Mouse (Mus musculus) kidney, adult 11 months (tissue): Measurements from ENCODE around the gene Tnfrsf22.
"Not testable (repeated sequence)": the region's sequence is repeated elsewhere in the genome, so short reads cannot be mapped to it uniquely, and the experiment has no call there.

Experiments
- DNase-seq: peaks from one replicate; pipeline ENCODE4 v3.0.0; 2022

Tnfrsf22 gene

DNA sequence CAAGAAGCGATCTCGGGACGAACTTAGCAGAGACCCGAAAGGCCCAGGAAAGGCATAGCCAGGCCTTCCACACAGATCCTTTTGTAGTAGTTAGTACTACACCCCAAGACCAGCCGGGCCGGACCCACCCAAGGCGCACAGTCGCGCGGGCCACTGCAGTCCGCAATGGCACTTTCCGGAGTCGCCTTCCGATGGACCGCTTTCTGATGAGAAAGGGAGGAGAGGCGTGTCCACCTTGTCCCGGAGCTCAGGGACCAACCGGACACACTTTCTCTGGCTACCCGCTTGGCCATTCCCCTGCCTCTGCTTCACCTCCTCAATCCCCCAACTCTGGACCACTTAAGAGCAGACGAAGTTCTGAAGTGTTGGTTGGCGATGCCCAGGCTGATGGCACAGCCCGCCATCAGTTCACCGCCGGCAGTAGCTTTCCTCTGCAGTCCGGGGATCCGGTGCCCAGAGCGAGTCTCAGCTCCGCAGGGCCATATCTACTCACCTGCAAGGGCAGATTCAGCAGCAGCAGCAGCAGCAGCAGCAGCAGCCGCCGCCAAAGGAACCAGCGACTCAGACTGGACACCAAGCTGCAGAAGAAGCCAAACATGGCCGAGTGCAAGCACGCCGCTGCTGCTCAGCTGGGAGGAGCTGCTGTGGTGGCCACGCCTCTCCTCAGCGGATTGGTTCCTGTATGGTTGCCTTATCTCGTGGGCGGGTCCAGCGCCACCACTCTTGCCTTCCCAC lies at the start of gene Tnfrsf22:
Tnfrsf22 (minus strand) TSS at position 628 of the 735 bp plus-strand sequence.
- DNase-seq: peak; percentile 83

DNA sequence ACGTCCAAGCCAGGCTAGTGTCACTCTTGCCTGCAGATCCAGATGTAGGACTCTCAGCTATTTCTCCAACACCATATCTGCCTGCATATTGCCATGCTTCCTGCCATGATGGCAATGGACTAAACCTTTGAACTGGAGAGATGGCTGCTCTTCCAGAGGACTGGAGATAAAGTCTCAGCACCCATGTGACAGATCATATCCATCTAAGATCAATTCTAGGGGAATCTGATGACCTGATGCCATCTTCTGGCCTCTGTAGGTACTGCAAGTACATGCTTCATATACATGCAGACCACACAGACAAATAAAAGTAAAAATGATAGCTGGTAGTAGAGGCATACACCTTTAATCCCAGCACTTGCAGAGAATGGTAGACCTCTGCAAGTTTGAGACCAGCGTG lies 46.7 kb upstream of the Tnfrsf22 start:
- DNase-seq: no peak

DNA sequence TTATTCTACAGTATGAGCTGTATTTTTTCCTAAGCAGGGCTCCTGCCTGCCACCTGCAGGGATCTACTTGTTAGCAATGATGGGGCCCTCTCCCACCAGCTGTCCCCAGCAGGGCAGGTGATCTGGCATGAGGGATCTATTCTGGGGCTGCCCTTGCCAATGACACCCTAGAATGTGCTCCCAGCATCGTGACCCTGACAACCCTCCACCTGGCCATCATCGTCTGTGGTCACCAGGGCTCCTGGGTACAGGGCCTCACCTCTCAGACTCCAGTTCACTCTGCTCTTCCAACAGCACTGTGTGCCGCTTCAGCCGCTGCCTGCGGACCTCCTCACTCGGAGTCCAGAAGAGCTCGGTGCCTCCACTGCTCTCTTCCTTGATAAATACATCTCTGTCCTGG lies 45.1 kb upstream of the Tnfrsf22 start:
- no peak for DNase-seq

DNA sequence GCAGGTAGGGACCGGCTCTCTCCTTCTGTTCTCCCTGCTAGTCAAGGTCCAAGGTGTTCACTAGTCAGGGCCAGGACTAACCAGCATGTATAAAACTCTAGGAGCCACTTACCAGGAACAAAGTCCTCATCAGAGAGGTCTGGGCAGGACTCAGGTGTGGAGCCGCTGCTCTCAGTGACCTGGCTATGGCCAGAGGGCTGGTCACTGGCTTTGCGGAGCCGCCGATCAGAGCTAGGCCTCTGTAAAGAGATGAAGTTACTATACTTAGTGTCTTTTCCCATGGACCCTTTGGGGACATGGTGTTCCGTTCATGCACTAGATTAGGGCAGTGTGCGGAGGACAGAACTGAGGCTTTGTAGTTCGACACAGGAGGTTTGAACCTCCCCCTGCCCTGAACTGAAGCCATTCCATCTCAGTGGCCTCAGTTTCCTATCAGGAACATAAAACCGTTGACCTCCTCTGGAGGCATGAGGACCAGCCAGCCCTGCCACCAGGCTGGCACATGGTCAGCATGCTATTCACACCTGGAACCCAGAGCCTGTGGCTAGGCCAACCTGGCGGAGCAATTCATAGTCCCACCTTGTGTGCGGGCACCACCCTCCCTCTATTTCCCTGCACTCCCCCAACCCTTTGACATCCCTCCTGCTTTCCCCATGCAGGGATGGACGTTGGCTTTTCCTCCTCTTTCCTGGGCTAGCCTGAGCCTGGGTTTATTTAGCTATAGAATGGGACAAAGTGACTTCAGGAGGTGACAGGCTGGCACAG lies 43.5 kb upstream of the Tnfrsf22 start:
- DNase-seq: no peak

DNA sequence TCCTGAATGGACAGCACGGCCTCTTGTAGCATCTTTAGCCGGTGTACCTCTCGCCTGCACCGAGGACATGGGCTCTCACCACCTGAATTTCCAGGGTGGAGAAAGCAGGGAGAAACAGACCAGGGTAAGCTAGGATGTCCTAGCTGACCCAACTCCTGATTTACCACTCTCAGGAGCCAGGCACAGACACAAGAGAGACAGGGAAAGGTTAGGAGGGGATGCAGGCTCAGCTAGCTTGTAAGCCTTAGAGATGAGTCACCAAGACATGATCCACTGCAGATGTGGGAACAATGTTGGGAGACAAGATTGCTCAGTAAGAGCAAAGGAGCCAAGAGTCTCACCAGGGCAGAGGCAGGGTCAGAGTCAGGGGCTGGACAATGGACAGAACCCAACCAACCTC lies 42.4 kb upstream of the Tnfrsf22 start:
- no peak for DNase-seq

DNA sequence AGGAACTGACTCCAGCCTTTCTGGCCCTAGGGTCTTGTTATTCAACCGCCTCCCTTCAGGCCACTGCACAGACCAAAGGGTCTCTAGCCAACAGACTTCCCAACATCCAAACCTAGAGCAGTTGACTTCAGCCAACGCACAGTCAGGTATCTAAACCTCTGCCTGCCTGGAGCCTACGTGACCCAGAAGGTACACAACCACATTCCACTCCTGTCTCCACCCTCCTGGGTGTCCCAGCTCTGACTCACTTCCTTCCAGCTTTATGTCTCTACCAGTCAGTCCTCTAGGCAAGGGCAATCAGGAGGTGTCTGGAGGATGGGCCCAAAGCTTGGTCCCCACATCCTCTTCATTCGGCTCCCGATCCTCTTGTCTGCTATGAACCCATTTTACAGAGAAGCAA lies 41.7 kb upstream of the Tnfrsf22 start:
- no peak for DNase-seq

DNA sequence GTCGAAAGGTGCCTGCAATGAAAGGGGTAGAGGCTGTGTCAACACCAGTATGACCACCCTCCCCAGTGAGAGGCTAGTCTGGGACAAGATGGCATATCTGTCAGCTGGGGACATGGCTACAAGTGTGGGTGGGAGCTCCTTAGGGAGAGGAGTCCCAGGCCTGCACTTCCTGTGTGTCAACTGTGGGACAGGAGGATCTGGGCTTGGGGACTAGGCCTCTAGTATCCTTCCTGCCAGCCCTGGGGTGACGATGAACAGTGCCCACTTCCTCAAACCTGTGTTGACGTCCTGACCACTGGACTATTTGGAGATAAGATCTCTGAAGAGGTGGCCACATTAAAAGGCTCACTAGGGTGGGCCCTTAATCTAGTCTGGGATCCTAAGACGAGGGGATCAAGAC lies 40.5 kb upstream of the Tnfrsf22 start:
- peak; percentile 2 for DNase-seq

DNA sequence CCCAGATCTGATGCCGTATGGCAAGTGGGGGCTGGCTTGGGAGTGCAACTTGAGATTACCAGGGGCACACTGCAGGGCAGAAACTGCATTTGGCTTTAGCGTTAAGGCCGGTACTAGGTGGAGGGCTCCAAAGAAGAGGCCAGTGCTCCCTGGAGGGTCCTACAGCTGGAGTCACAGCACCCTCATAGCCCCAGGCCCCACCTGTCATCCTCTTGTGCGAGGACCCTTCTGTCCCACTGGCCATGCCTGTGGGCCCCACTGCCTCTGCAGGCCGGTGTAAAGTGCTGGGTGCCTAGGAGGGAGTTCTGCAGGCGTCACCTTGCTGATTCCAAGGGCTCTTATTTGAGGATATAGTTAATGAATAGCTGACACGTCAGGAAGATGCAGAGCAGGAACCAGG lies 40.0 kb upstream of the Tnfrsf22 start:
- DNase-seq: peak; percentile 1

DNA sequence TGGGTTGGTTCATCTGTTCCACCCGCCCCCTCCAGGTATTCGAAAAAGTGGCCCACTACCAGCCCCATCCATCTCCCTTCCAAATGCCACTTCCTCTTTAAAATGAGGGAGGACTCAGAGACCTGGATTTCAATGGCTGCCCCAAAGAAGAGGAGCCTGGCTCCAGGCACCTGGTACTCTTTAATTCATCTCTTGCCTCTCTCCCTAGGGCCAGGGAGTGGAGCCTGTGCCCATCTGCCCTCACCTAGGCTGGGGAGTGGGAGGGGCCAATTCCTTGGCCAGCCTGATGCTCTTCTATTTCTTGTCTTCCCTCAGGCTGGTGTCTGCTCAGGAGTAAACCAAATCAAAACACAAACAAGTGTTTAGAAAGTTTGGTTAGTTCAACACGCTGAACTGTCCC lies 37.2 kb upstream of the Tnfrsf22 start:
- DNase-seq: not testable (repeated sequence)

DNA sequence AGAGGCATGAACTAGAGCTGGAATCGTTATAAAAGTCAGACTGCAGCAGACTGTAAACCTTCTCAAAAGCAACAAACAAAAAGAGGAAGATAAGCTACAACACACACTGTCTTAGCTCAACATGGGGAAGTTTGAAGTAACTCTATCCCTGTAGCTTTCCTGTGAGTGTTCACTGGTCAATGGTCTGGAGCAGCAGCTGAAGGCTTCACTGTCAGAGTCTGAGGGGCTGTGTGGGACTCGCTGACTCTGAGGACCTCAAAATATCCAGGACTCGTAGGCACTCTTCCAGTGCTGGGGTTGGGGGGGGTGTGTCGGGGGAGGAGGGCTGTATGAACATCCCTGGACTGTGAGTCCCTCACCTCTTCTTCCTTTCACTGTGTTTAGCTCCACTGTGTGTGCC lies 36.7 kb upstream of the Tnfrsf22 start:
- DNase-seq: not testable (repeated sequence)

DNA sequence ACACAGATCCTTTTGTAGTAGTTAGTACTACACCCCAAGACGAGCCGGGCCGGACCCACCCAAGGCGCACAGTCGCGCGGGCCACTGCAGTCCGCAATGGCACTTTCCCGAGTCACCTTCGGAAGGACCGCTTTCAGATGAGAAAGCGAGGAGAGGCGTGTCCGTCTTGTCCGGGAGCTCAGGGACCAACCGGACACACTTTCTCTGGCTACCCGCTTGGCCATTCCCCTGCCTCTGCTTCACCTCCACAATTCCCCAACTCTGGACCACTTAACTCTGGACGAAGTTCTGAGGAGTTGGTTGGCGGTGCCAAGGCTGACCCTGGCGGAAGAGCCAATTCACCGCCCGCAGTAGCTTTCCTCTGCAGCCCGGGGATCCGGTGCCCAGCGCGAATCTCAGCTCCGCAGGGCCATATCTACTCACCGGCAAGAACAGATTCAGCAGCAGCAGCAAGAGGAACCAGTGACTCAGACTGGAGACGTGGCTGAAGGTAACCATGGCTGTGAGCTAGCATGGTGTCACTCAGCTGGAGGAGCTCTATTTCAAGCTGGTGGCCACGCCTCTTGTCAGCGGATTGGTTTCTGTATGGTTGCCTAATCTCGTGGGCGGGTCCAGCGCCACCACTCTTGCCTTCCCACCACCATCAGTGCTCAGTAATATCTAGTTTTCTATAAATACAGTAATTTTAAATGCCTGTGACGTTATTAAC lies 36.1 kb upstream of the Tnfrsf22 start, which contains the start of gene Tnfrsf23:
Tnfrsf23 (minus strand) TSS at position 514 of the 709 bp plus-strand sequence.
- peak; percentile 74 for DNase-seq

DNA sequence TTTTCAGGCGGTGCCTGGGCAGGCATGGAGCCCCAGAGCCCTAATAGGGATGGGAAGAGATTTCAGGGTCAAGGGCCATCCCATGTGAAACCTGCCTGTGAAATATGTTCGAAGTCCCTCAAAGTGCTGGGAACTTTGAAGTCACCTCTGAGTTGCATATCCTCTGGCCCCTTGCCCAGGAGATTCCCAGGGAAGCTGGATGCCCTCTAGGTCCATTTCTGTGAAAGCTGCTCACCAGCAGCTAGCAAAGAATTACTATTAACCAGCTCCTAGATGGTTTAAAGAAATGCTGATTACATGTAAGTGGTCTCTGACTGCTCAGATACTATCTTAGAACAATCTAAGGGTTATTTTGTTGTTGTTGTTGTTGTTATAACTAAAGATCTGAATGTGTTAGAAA lies 35.1 kb upstream of the Tnfrsf22 start:
- DNase-seq: peak; percentile 17

DNA sequence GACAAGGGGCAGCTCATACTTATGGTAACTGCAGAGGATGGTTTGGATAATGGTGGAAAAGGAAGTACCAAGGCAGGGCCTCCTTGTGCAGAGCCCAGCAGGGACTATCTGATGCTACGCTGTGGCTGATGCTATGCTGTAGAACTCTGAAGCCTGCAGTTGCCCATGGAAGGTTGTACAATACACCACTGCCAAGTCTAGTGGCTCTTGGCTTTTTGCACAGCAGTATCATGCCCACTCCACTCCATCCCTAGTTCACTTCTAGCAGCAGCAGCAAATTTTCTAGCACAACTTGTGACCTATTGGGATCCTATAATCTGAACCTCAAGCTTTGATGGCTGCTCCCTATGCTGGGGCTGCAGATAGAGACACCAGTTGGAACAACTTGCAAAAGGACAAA lies 32.1 kb upstream of the Tnfrsf22 start:
- DNase-seq: no peak

DNA sequence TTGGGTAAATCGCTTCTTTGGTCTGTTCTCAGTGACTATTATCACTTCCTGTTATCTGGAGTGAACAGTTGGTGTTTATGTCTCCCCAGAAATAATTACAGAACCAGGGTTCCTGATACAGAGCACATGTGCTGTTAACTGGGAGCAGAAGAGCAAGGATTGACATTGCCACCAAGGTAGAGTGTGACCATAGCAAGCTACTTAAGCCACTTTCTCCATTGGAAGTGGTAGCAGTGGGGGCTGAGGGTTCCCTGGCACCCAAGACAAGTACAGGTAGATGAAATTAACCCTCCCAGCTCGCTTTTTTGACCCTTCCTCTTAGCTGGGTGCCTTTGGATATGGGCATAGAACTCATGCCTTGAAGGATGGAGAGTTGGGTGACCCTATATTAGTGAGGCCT lies 31.4 kb upstream of the Tnfrsf22 start:
- not testable (repeated sequence) for DNase-seq

DNA sequence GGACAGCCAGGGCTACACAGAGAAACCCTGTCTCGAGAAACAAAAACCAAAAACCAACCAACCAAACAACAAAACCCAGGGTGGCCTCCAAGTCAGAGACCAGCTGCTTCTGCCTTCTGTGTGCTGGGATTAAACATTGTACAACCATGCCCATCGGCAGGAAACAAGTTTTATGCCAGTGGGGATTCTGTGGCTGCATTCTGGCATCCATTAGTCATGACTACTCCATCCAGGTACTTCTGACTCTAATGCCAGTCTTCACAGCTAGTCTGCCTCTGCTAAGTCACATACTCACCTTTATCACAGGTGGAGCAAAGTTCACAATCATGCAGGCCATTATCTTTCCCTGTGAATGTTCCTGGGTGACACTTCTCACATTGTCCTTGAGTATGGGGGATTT lies 30.2 kb upstream of the Tnfrsf22 start:
- DNase-seq: not testable (repeated sequence)

DNA sequence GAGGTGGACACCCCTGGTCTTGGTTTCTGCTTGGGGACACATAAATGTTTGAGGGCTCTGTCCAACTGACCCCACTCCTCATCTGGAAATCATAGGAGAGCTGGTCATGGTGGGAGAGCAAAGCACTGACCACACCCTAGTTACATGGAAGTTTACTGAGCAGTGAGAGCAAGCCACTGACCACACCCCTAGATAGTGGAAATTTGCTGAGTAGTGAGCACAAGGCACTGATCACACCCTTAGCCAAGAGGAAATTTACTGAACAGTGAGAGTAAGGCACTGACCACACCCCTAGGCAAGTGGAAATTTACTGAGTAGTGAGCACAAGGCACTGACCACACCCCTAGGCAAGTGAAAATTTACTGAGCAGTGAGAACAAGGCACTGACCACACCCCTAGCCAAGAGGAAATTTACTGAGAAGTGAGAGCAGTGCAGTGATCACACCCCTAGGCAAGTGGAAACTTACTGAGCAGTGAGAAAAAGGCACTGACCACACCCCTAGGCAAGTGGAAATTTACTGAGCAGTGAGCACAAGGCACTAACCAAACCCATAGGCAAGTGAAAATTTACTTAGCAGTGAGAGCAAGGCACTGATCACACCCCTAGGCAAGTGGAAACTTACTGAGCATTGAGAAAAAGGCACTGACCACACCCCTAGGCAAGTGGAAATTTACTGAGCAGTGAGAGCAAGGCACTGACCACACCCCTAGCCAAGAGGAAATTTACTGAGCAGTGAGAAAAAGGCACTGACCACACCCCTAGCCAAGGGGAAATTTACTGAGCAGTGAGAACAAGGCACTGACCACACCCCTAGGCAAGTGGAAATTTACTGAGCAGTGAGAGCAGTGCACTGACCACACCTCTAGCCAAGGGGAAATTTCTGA lies 17.2 kb upstream of the Tnfrsf22 start:
- no peak for DNase-seq

DNA sequence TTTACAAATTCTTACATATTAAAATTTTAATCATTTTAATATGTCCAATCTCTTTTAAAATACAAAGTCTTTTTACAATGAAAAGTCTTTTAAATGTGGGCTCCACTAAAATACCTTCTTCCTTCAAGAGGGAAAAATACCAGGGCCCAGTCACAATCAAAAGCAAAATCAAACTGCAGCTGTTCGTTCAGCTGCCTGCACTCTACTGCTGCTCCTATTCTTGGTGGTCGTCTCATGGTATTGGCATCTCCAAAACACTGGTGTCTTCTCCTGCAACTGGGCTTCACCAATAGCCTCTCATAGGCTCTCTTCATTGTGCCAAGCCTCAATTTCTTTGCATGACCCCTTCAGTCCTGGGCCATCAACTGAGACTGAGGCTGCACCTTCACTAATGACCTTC lies 14.0 kb upstream of the Tnfrsf22 start:
- DNase-seq: no peak

DNA sequence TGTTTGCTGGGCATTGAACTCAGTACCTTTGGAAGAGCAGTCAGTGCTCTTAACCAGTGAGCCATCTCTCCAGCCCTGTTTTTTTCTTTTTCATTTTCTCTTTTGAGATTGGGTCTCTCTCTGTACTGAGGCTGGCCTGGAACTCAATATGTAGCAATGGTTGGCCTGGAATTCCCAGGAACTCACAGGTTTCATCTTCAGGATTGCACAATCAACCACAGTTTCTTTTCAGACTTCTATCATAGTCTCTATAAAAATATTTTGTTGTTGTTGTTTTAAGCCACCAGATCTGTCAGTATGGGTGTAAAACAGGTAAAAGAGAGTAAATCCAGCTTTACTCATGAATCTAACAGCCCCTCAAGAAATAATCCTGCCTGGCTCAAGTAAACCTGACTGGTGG lies 11.3 kb upstream of the Tnfrsf22 start:
- DNase-seq: no peak

DNA sequence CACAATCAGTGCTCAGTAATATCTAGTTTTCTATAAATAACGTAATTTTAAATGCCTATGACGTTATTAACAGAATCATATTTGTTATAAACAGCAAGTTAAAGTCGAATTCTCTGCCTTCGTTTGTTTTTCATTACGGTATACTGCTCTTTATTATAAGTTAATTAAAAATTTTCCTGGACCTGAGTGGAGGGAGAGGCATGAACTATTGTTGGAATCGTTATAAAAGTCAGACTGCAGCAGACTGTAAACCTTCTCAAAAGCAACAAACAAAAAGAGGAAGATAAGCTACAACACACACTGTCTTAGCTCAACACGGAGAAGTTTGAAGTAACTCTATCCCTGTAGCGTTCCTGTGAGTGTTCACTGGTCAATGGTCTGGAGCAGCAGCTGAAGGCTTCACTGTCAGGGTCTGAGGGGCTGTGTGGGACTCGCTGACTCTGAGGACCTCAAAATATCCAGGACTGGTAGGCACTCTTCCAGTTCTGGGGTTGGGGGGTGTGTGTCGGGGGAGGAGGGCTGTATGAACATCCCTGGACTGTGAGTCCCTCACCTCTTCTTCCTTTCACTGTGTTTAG lies 397 bp upstream of the Tnfrsf22 start:
- DNase-seq: not testable (repeated sequence)

DNA sequence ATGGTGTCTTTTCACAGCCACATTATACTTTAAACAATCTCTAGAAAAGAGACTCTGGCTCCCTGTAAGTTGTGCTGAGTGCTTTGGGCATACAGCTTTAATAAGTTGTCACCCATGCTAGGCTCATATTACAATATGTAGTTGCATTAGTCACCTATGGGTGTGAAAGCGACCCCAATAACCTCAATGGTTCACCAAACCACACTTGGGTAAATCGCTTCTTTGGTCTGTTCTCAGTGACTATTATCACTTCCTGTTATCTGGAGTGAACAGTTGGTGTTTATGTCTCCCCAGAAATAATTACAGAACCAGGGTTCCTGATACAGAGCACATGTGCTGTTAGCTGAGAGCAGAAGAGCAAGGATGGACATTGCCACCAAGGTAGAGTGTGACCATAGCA lies 5.5 kb downstream of the Tnfrsf22 start:
- DNase-seq: not testable (repeated sequence)

DNA sequence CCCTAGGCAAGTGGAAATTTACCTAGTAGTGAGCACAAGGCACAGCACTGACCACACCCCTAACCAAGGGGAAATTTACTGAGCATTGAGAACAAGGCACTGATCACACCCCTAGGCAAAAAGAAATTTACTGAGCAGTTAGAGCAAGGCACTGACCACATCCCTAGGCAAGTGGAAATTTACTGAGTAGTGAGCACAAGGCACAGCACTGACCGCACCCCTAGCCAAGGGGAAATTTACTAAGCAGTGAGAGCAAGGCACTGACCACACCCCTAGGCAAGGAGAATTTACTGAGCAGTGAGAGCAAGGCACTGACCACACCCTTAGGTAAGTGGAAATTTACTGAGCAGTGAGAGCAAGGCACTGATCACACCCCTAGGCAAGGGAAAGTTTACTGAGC lies 12.8 kb downstream of the Tnfrsf22 start:
- DNase-seq: no peak

DNA sequence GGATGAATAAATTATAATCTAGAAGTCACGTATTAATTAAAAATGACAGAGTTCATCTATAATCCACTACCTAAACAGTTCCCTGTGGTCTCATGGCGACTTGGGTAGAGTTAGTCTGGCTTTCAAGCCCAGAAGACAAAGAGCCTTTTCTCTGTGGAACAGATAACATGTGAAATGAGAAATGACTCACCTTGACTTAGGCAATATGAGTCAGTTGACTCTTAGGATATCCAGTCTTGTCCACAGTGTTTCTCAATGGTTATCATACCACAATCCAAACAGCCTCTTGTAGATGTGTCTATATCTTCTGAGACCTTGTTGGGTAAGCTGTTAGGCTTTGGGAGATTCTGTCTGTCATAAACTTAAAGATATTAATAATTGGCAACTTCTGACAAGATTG lies 18.0 kb downstream of the Tnfrsf22 start:
- DNase-seq: no peak
